9 mouse cellular contexts compared by ENCODE assay signal in genomic region chr17:52602781-52603170, GRCm38 (mm10). TPM values are rescaled to one million over a fixed set of nuclear protein-coding genes. Genes with fewer than 3 reads are reported as not detected.
DNase-seq lines count a peak whose midpoint lies in the region; ATAC-seq and TF ChIP-seq lines count a peak whose summit lies in the region.
"Had no signal": no experiment of that assay in that cellular context is flagged by ENCODE, and none has a peak within 500 bp of the region (broad histone marks: within the 10 kb centered on the region; RNA-seq: fewer than 3 reads in every experiment).

No protein-coding gene starts in this region.

- no peak for TF ChIP-seq POLR2A in cerebellum, adult 2 months (IDR thresholded peaks at IDR 0.05; ENCODE audit: borderline replicate concordance, insufficient read depth, low read length)
- no peak for TF ChIP-seq POLR2A in thymus, adult 2 months (IDR thresholded peaks at IDR 0.05; ENCODE audit: control insufficient read depth, extremely low read depth, insufficient read depth, low read length, poor library complexity)

- H3K9ac ChIP-seq in midbrain, embryonic 14.5 days (replicated peaks; ENCODE audit: low read length), result peak overlapping the region; percentile 95
- H3K9ac ChIP-seq: liver, embryonic 13.5 days had no signal

- H3K27me3 ChIP-seq in cerebellum, adult 2 months (ENCODE audit: control insufficient read depth, insufficient read depth, low read length), result no peaks in the 10 kb centered on the region
- H3K27me3 ChIP-seq in thymus, adult 2 months (ENCODE audit: control insufficient read depth, insufficient read depth, low read length), result peaks cover 13% of the 10 kb centered on the region
- H3K27me3 ChIP-seq in midbrain, embryonic 14.5 days (ENCODE audit: control insufficient read depth, insufficient read depth, low read length), result no peaks in the 10 kb centered on the region

- H3K9me3 ChIP-seq in midbrain, embryonic 14.5 days (ENCODE audit: control insufficient read depth, low read length), result no peaks in the 10 kb centered on the region
- H3K9me3 ChIP-seq: liver, embryonic 13.5 days had no signal

- H3K4me3 ChIP-seq in cerebellum, adult 2 months (replicated peaks; ENCODE audit: insufficient read depth, low read depth, low read length), result peak overlapping the region; percentile 12
- H3K4me3 ChIP-seq in thymus, adult 2 months (ENCODE audit: control insufficient read depth, insufficient read depth, low read length), result peak overlapping the region; percentile 38
- peak overlapping the region; percentile 69 for H3K4me3 ChIP-seq in midbrain, embryonic 14.5 days (replicated peaks; ENCODE audit: low read depth, low read length)
- H3K4me3 ChIP-seq: liver, embryonic 13.5 days had no signal

- WGBS in cerebellum, adult 2 months, result under 1% methylated on average over 14 of the region's 14 CpGs
- WGBS in thymus, adult 2 months, result 6% methylated on average over 14 of the region's 14 CpGs
- WGBS in midbrain, embryonic 14.5 days, result under 1% methylated on average over 14 of the region's 14 CpGs

- peak overlapping the region; percentile 66 for H3K4me2 ChIP-seq in midbrain, embryonic 14.5 days (ENCODE audit: low read length)
- H3K4me2 ChIP-seq: liver, embryonic 13.5 days had no signal

- no peak for ATAC-seq in midbrain, embryonic 14.5 days (ENCODE audit: low FRiP score, low TSS enrichment)

- H3K36me3 ChIP-seq in thymus, adult 2 months (ENCODE audit: control insufficient read depth, insufficient read depth, low read length), result no peaks in the 10 kb centered on the region
- no peaks in the 10 kb centered on the region for H3K36me3 ChIP-seq in midbrain, embryonic 14.5 days (ENCODE audit: control insufficient read depth, insufficient read depth, low read length)
- H3K36me3 ChIP-seq: liver, embryonic 13.5 days had no signal

- H3K4me1 ChIP-seq in cerebellum, adult 2 months (ENCODE audit: control insufficient read depth, insufficient read depth, low read length), result no peaks in the 10 kb centered on the region
- H3K4me1 ChIP-seq in thymus, adult 2 months (replicated peaks; ENCODE audit: control insufficient read depth, insufficient read depth, low read length), result peaks cover 16% of the 10 kb centered on the region
- peaks cover 18% of the 10 kb centered on the region for H3K4me1 ChIP-seq in midbrain, embryonic 14.5 days (ENCODE audit: control insufficient read depth, insufficient read depth, low read length)

- TF ChIP-seq CTCF in cerebellum, adult 2 months (IDR thresholded peaks at IDR 0.05; ENCODE audit: borderline replicate concordance, insufficient read depth, low read depth, low read length), result no peak
- TF ChIP-seq CTCF in thymus, adult 2 months (IDR thresholded peaks at IDR 0.05; ENCODE audit: borderline replicate concordance, control insufficient read depth, extremely low read depth, insufficient read depth, low read length, poor library complexity), result no peak

- no peak for DNase-seq in cerebellum, adult 2 months
- DNase-seq in cerebellum, postnatal 10 days, result no peak
- DNase-seq in thymus, adult 2 months, result no peak
- no peak for DNase-seq in thymus, postnatal 10 days (ENCODE audit: low spot score in 2 of 2)
- DNase-seq in midbrain, embryonic 14.5 days, result peak; percentile 46
- DNase-seq in MN1 (ENCODE audit: low spot score), result no peak
- DNase-seq in thymus, postnatal 36 days, result no peak
- DNase-seq in cerebellum, postnatal 25 days, result no peak
- DNase-seq: liver, embryonic 13.5 days had no signal

- H3K27ac ChIP-seq in cerebellum, adult 2 months (ENCODE audit: insufficient read depth, low read length), result no peak overlapping the region
- H3K27ac ChIP-seq in thymus, adult 2 months (ENCODE audit: control insufficient read depth, insufficient read depth, low read length), result no peak overlapping the region
- peak overlapping the region; percentile 95 for H3K27ac ChIP-seq in midbrain, embryonic 14.5 days (replicated peaks; ENCODE audit: low read depth, low read length)
- H3K27ac ChIP-seq: liver, embryonic 13.5 days had no signal

RNA-seq across cellular contexts. Expression of gene Kcnh8, which starts 0.3 kb away (rescaled TPM):
- 0.62 and 0.74 TPM in 2 replicates for polyA plus RNA-seq in cerebellum, adult 2 months (2012; rRNA removed)
- polyA plus RNA-seq in thymus, adult 2 months (2012; rRNA removed), result 0.28 and 0.56 TPM in 2 replicates
- polyA plus RNA-seq in midbrain, embryonic 14.5 days (2014; fragmentation: Nextera tagmentation; extraction: Ambion mirVana), result 4.7 and 6.5 TPM in 2 replicates
- polyA plus RNA-seq: liver, embryonic 13.5 days had no signal

Comparison
In these comparisons a context has a peak if more than half of its experiments do, and no peak if none do; other contexts are left out.
1. H3K4me3 ChIP-seq: peak in every context shown above with its lines; median percentile 69 in midbrain, embryonic 14.5 days; 38 in thymus, adult 2 months; 12 in cerebellum, adult 2 months.